Mouse (Mus musculus): ENCODE data around the gene Tmem243. TPM values are rescaled to one million over a fixed set of nuclear protein-coding genes. Genes with fewer than 3 reads are reported as not detected.
A peak's percentile ranks its signal among the peaks of the same experiment; 100 is the strongest.

Tmem243 gene
- polyA plus RNA-seq, 2 experiments = 7.5 to 16.5 TPM

GRCm38 (mm10) chr5:9100849-9101801 lies 657 bp downstream of the Tmem243 start:
- no peak for TF ChIP-seq POLR2A (IDR thresholded peaks at IDR 0.05; ENCODE audit: borderline replicate concordance, extremely low read depth, insufficient read depth, insufficient read length)
- peak; percentile 28 for DNase-seq (ENCODE audit: low spot score)
- peak overlapping the region; percentile 87 for H3K4me2 ChIP-seq (replicated peaks; ENCODE audit: low read depth, low read length, severe bottlenecking)
- ATAC-seq (ENCODE audit: low FRiP score, low read depth) = peak; percentile 64
- under 1% methylated on average over 29 of the region's 83 CpGs for WGBS
- peak overlapping the region; percentile 79 for H3K9ac ChIP-seq (ENCODE audit: low read depth, low read length, severe bottlenecking)
- H3K9me3 ChIP-seq (ENCODE audit: control insufficient read depth, low read length) = peaks cover 3% of the 10 kb centered on the region; the same call in 1 of the 2 replicates
- peak overlapping the region; percentile 90 for H3K4me3 ChIP-seq (replicated peaks; ENCODE audit: low read length)
- H3K36me3 ChIP-seq (ENCODE audit: control insufficient read depth, insufficient read depth, low read length) = no peaks in the 10 kb centered on the region
- no peaks in the 10 kb centered on the region for H3K4me1 ChIP-seq (ENCODE audit: control insufficient read depth, insufficient read depth, low read length)
- no peak overlapping the region for H3K27ac ChIP-seq (replicated peaks; ENCODE audit: low read depth, low read length)
- H3K27me3 ChIP-seq (ENCODE audit: control insufficient read depth, insufficient read depth, low read length) = no peaks in the 10 kb centered on the region

DNA sequence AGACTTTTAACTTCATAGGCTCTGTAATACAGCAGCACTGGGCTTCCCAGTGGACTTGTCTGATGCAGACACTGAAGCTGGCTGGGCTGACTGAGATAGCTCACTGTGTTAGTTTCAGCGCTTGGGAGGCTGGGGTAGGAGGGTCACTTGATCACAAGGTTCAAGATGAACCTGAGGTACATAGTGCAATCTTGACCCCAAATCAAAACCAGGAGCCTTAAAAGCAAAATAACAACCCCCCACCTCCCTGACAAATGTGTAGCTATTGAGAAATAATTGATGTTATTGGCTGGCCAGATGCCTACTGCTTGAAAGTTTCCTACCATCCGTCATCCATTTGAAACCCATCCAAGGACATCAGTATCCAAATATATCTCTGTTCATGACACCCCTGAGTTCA lies 2.2 kb downstream of the Tmem243 start:
- Histone ChIP-seq H3K9ac (ENCODE audit: low read depth, low read length, severe bottlenecking) (no peak overlapping the region), H3K27me3 (ENCODE audit: control insufficient read depth, insufficient read depth, low read length) (no peaks in the 10 kb centered on the region), H3K9me3 (ENCODE audit: control insufficient read depth, low read length) (no peaks in the 10 kb centered on the region), H3K4me3 (replicated peaks; ENCODE audit: low read length) (no peak overlapping the region), H3K4me1 (ENCODE audit: control insufficient read depth, insufficient read depth, low read length) (no peaks in the 10 kb centered on the region), H3K36me3 (ENCODE audit: control insufficient read depth, insufficient read depth, low read length) (no peaks in the 10 kb centered on the region), H3K27ac (replicated peaks; ENCODE audit: low read depth, low read length) (no peak overlapping the region), H3K4me2 (replicated peaks; ENCODE audit: low read depth, low read length, severe bottlenecking) (no peak overlapping the region)
- WGBS = 86% methylated on average over 2 of the region's 2 CpGs
- DNase-seq (ENCODE audit: low spot score) = no peak
- ATAC-seq (ENCODE audit: low FRiP score, low read depth) = no peak
- no peak for TF ChIP-seq POLR2A (IDR thresholded peaks at IDR 0.05; ENCODE audit: borderline replicate concordance, extremely low read depth, insufficient read depth, insufficient read length)

DNA sequence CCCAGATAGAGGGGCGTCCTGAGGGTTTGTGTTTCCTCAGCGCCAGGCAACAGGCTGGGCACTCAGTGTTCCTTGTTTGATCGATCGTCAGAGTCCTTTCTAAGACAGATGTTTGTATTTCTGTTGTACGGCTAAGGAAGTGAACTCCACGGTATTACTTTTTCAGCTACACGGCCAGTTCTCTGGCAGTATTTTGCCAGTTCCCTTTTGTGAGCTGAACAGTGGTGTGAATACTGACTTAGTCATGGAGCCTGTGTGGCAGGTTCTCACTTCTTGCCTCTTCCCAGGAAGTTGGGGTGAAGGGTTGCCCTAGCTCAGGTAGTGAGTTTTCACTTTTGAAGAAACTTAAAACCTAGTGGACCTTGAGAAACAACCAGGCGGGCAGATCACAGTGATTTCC lies 3.5 kb downstream of the Tmem243 start:
- Histone ChIP-seq H3K27ac (replicated peaks; ENCODE audit: low read depth, low read length) (no peak overlapping the region), H3K4me1 (ENCODE audit: control insufficient read depth, insufficient read depth, low read length) (no peaks in the 10 kb centered on the region), H3K4me3 (replicated peaks; ENCODE audit: low read length) (no peak overlapping the region), H3K36me3 (ENCODE audit: control insufficient read depth, insufficient read depth, low read length) (no peaks in the 10 kb centered on the region), H3K9me3 (ENCODE audit: control insufficient read depth, low read length) (no peaks in the 10 kb centered on the region), H3K27me3 (ENCODE audit: control insufficient read depth, insufficient read depth, low read length) (no peaks in the 10 kb centered on the region), H3K9ac (ENCODE audit: low read depth, low read length, severe bottlenecking) (no peak overlapping the region), H3K4me2 (replicated peaks; ENCODE audit: low read depth, low read length, severe bottlenecking) (no peak overlapping the region)
- DNase-seq (ENCODE audit: low spot score) = no peak
- no peak for TF ChIP-seq POLR2A (IDR thresholded peaks at IDR 0.05; ENCODE audit: borderline replicate concordance, extremely low read depth, insufficient read depth, insufficient read length)
- ATAC-seq (ENCODE audit: low FRiP score, low read depth) = no peak
- 92% methylated on average over 8 of the region's 8 CpGs for WGBS

- no peak overlapping the region for H3K9ac ChIP-seq (ENCODE audit: low read depth, low read length, severe bottlenecking)
- ATAC-seq (ENCODE audit: low FRiP score, low read depth) = no peak
- DNase-seq (ENCODE audit: low spot score) = no peak
- H3K4me3 ChIP-seq (replicated peaks; ENCODE audit: low read length) = no peak overlapping the region
- no peak for TF ChIP-seq POLR2A (IDR thresholded peaks at IDR 0.05; ENCODE audit: borderline replicate concordance, extremely low read depth, insufficient read depth, insufficient read length)
- no peak overlapping the region for H3K27ac ChIP-seq (replicated peaks; ENCODE audit: low read depth, low read length)
- WGBS = 78% methylated on average over 6 of the region's 6 CpGs
- H3K4me1 ChIP-seq (ENCODE audit: control insufficient read depth, insufficient read depth, low read length) = no peaks in the 10 kb centered on the region
- H3K27me3 ChIP-seq (ENCODE audit: control insufficient read depth, insufficient read depth, low read length) = no peaks in the 10 kb centered on the region
- no peaks in the 10 kb centered on the region for H3K9me3 ChIP-seq (ENCODE audit: control insufficient read depth, low read length)
- H3K36me3 ChIP-seq (ENCODE audit: control insufficient read depth, insufficient read depth, low read length) = no peaks in the 10 kb centered on the region
- H3K4me2 ChIP-seq (replicated peaks; ENCODE audit: low read depth, low read length, severe bottlenecking) = no peak overlapping the region
These were observed 6.3 kb downstream of the Tmem243 start for GRCm38 (mm10) chr5:9106806-9107205.

- Histone ChIP-seq H3K36me3 (ENCODE audit: control insufficient read depth, insufficient read depth, low read length) (no peaks in the 10 kb centered on the region), H3K4me3 (replicated peaks; ENCODE audit: low read length) (no peak overlapping the region), H3K9ac (ENCODE audit: low read depth, low read length, severe bottlenecking) (no peak overlapping the region), H3K4me1 (ENCODE audit: control insufficient read depth, insufficient read depth, low read length) (no peaks in the 10 kb centered on the region), H3K9me3 (ENCODE audit: control insufficient read depth, low read length) (no peaks in the 10 kb centered on the region), H3K27ac (replicated peaks; ENCODE audit: low read depth, low read length) (no peak overlapping the region), H3K4me2 (replicated peaks; ENCODE audit: low read depth, low read length, severe bottlenecking) (no peak overlapping the region), H3K27me3 (ENCODE audit: control insufficient read depth, insufficient read depth, low read length) (no peaks in the 10 kb centered on the region)
- DNase-seq (ENCODE audit: low spot score) (no peak), ATAC-seq (ENCODE audit: low FRiP score, low read depth) (no peak)
- no peak for TF ChIP-seq POLR2A (IDR thresholded peaks at IDR 0.05; ENCODE audit: borderline replicate concordance, extremely low read depth, insufficient read depth, insufficient read length)
- 74% methylated on average over 8 of the region's 8 CpGs for WGBS
These were observed 7.0 kb downstream of the Tmem243 start for GRCm38 (mm10) chr5:9107296-9108089.

Measured in limb, embryonic 14.5 days (tissue).